Mouse (Mus musculus): ENCODE measurements around the gene Fank1. TPM values are rescaled to one million over a fixed set of nuclear protein-coding genes. Genes with fewer than 3 reads are reported as not detected.

The Fank1 gene
- total RNA-seq, 1 experiment from 2014 or later: not detected

DNA sequence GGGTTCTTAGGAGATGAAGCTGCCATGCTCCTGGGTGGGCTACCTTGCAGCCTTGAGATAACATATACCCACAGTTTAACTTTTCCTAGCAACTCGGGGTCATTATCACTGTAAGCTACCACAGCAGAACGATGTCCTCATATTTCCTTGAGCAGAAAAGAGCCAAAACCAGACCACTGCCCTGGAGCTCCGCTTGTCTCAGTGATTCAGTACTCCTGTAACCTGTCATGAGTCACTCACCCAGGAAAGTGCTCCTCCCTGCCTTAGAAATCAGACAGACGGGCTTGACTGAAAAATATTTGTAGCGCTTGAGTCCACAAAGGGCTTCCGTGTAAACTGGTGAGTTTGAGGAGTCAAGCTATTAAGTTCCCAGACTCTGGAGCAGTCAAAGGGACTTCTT is 14.0 kb upstream of the Fank1 start:
- ATAC-seq (replicated peaks in 1 of 2; ENCODE audit: insufficient read depth in 1 of 2, low FRiP score in 2 of 2, low TSS enrichment in 1 of 2, low read depth in 1 of 2, poor library complexity in 2 of 2, severe bottlenecking in 2 of 2): no peak

GRCm38 (mm10) chr7:133764425-133764824 is 12.2 kb upstream of the Fank1 start:
- ATAC-seq (replicated peaks in 1 of 2; ENCODE audit: insufficient read depth in 1 of 2, low FRiP score in 2 of 2, low TSS enrichment in 1 of 2, low read depth in 1 of 2, poor library complexity in 2 of 2, severe bottlenecking in 2 of 2): no peak

DNA sequence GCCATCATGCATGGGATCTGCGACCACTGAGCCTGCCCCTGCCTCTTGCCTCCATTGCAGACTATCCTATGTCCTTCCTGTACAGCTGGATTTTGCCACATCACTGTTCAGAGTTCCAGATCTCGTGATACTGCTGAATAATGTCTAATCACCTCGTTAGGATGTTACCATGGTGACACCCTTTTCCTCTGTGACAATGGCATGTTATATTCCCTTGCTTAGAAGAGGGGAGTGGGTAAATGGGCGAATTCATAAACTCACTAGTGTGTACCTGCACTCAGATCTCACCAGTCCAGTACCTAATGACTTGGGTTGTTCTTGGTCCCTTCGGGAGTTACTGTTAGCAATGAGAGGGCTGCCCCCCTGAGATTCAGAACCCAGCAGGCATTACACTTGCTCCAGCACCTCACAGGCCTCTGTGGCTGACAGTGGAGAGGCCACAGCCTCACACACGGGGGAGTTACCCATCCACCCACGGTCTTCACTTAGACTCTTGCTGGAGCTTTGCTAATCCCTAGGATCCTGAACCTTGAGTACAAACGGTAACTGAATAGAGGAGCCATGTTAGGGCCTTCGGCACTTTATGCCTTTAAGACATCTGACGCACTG is 11.3 kb upstream of the Fank1 start:
- no peak for ATAC-seq (replicated peaks in 1 of 2; ENCODE audit: insufficient read depth in 1 of 2, low FRiP score in 2 of 2, low TSS enrichment in 1 of 2, low read depth in 1 of 2, poor library complexity in 2 of 2, severe bottlenecking in 2 of 2)

DNA sequence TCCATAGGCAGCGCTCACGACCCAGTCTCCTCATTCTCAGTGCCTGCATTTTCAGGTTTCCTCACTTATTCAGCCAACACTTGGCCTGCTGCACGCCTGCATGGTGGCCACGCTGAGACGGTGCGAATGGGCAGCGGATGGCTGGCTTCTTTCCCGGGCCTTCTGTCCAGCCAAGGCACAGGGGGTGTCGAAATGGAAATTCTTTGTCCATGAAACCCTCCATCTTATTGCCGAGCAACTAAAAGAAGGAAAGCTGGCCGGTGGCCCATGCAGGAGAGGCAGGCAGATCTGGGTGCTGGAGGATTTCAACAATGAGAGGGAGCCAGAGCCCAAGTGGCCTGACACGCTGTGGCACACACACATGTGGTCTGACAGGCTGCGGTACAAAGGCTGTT is 10.8 kb upstream of the Fank1 start:
- ATAC-seq (replicated peaks in 1 of 2; ENCODE audit: insufficient read depth in 1 of 2, low FRiP score in 2 of 2, low TSS enrichment in 1 of 2, low read depth in 1 of 2, poor library complexity in 2 of 2, severe bottlenecking in 2 of 2): no peak

- ATAC-seq (replicated peaks in 1 of 2; ENCODE audit: insufficient read depth in 1 of 2, low FRiP score in 2 of 2, low TSS enrichment in 1 of 2, low read depth in 1 of 2, poor library complexity in 2 of 2, severe bottlenecking in 2 of 2): no peak
These were observed 8.6 kb upstream of the Fank1 start for GRCm38 (mm10) chr7:133768027-133768426.

GRCm38 (mm10) chr7:133768517-133768916 is 8.1 kb upstream of the Fank1 start:
- no peak for ATAC-seq (replicated peaks in 1 of 2; ENCODE audit: insufficient read depth in 1 of 2, low FRiP score in 2 of 2, low TSS enrichment in 1 of 2, low read depth in 1 of 2, poor library complexity in 2 of 2, severe bottlenecking in 2 of 2)

DNA sequence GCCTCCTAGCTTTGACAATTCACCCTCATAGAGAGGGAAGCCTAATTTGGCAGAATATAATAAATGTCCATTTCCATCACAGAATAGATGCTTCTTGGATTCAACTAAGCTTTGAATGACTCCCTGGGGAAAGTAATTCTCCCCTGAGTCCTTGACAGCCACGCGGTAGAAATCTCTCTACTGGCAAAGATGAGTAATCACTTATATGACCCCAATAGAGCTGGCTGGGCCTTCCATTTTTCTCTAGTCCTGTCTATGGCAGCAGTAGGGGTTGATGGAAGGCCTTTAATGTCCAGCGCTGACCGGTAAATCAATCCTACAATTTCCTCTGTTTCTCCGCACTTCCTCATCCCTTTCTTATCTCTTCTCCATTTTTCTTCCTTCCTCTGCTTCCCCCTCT is 1.5 kb upstream of the Fank1 start:
- no peak for ATAC-seq (replicated peaks in 1 of 2; ENCODE audit: insufficient read depth in 1 of 2, low FRiP score in 2 of 2, low TSS enrichment in 1 of 2, low read depth in 1 of 2, poor library complexity in 2 of 2, severe bottlenecking in 2 of 2)

DNA sequence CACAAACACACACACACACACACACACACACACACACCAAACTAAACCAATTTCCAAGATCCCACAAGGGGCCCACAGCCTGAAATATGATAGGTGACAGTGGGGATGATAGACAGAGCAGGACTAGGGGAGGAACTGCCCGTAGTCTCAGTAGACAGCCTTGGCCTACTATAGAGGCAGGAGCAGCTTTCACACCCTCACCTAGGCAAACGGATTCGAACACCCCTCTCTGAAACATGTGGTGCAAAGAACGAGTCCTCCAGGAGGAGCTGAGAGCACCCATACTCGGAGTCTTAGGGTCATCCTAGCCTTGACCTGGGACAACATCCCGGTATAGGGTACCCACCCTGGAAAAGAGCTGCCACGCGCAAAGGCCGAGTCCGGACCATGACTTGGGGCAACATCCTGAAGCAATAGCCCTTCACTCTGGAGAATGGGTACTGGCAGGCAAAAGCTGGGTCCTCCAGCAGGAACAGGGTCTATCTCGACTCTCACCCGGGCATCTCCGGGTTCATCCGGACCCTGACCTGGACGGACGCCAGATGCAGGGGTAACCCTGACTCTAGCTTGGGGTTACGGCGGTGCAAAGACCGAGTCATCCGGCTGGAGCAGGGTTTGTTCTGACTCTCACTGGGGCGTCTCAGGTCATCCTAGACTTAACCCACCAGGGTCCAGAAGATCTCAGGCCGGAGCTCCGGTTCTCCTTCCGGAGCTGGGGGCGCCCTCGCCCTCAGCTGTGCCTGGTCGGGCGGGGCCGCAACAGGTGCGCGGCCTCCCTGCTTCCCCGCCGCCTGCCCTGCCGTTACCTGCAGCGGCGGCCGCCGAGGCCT is 650 bp upstream of the Fank1 start:
- ATAC-seq (replicated peaks in 1 of 2; ENCODE audit: insufficient read depth in 1 of 2, low FRiP score in 2 of 2, low TSS enrichment in 1 of 2, low read depth in 1 of 2, poor library complexity in 2 of 2, severe bottlenecking in 2 of 2): peak; percentile 36 to 43

DNA sequence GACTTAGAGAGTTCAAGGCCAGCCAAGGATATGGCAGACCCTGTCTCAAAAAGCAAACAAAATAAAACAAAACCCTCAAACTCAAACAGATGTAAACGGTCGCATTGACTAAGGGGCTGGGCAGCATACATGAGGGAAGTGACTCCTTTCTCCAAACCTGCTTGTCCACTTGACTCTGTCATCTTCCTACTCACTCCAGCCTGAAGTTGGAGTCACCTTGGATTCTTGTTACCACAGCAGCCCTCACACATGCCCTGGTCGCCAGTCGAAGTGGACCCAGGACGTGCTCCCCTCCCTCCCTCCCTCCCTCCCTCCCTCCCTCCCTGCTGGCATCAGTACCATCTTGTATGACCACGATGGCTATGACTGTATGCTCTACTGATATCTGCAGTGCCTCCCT is 4.9 kb downstream of the Fank1 start:
- no peak for ATAC-seq (replicated peaks in 1 of 2; ENCODE audit: insufficient read depth in 1 of 2, low FRiP score in 2 of 2, low TSS enrichment in 1 of 2, low read depth in 1 of 2, poor library complexity in 2 of 2, severe bottlenecking in 2 of 2)

GRCm38 (mm10) chr7:133781991-133782390 is 5.3 kb downstream of the Fank1 start:
- no peak for ATAC-seq (replicated peaks in 1 of 2; ENCODE audit: insufficient read depth in 1 of 2, low FRiP score in 2 of 2, low TSS enrichment in 1 of 2, low read depth in 1 of 2, poor library complexity in 2 of 2, severe bottlenecking in 2 of 2)

GRCm38 (mm10) chr7:133782717-133783435 is 6.2 kb downstream of the Fank1 start, which contains the start of gene Dhx32:
Dhx32 (minus strand) TSS chr7:133782726.
- peak in 1 of 2 experiments; percentile 56; a peak in 1 of 4 replicates for ATAC-seq (replicated peaks in 1 of 2; ENCODE audit: insufficient read depth in 1 of 2, low FRiP score in 2 of 2, low TSS enrichment in 1 of 2, low read depth in 1 of 2, poor library complexity in 2 of 2, severe bottlenecking in 2 of 2)

DNA sequence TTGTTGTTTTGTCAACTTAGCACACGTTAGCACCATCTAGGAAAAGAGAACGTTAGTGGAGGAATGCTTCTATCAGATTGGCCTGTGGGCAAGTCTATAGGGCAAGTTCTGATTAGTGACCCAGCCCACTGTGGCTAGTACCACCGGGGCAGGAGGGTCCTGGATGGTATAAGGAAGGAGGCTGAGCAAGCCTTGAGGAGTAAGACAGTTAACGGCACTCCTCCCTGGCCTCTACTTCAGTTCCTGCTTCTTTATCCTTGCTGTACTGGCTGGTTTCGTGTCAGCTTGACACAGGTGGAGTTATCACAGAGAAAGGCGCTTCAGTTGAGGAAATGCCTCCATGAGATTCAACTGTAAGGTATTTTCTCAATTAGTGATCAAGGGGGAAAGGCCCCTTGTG is 10.9 kb downstream of the Fank1 start:
- no peak for ATAC-seq (replicated peaks in 1 of 2; ENCODE audit: insufficient read depth in 1 of 2, low FRiP score in 2 of 2, low TSS enrichment in 1 of 2, low read depth in 1 of 2, poor library complexity in 2 of 2, severe bottlenecking in 2 of 2)

DNA sequence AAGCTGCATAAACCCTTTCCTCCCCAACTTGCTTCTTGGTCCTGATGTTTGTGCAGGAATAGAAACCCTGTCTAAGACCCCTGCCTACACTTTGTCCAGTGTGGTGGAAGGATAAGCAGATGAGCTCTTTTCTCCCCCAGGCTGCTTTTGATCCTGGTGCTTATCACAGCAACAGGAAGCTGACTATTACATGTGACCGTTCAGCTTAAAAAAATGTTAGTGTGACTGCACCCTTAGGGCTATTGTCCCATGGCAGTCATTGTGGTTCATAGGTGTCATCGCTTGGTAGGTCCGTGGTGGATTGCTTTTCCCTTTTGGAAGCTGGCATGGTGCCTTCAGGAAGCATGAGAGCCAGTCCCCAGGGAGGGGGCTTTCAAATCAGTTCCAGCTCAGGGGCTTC is 11.5 kb downstream of the Fank1 start:
- no peak for ATAC-seq (replicated peaks in 1 of 2; ENCODE audit: insufficient read depth in 1 of 2, low FRiP score in 2 of 2, low TSS enrichment in 1 of 2, low read depth in 1 of 2, poor library complexity in 2 of 2, severe bottlenecking in 2 of 2)

DNA sequence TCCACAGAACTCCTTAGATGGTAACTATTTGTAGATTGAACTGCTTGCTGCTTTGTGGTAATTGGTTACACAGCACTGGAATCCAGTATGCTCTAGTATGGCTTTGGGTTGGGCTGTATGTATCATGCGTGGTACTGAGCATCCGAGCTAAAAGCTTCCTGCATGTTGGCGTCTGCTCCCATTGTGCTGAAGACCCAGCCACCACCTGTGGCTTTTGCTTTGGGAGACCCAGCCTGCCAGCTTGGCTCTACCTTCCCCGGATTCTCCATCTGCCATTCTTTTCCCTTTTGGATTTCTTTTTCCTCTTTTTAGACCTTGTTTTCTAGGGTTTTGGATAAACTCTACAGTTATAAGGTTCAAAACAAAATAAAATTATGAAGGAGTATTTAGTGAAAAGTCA is 13.5 kb downstream of the Fank1 start:
- no peak for ATAC-seq (replicated peaks in 1 of 2; ENCODE audit: insufficient read depth in 1 of 2, low FRiP score in 2 of 2, low TSS enrichment in 1 of 2, low read depth in 1 of 2, poor library complexity in 2 of 2, severe bottlenecking in 2 of 2)

DNA sequence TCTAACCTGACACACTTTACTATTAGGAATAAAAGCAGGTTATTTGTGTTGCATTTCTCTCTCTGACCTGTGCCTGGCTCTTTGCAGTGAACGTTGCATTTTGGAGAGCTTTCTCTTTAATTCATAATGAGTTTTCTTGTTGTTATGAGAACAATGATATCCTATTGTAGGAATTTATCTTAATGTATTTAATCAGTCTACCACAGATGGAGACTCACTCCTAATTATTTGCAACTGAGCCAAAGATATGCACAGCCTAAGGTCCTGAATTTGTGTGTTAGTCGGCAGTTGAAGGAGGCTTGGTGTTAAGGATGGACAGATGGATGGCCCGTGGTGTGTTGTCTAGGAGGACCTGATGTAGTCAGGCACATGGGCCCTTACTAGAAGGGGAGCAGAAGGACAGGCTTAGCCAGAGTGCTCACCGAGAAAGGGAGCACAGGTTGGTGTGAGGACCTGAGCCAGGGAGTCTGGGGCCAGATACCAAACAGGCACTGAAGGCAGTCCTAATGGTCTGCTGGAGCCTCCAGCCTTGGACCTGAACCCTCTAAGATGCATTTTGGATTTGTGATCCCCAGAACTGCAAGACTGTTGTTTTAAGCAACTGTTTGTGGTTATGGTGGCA is 14.1 kb downstream of the Fank1 start:
- no peak for ATAC-seq (replicated peaks in 1 of 2; ENCODE audit: insufficient read depth in 1 of 2, low FRiP score in 2 of 2, low TSS enrichment in 1 of 2, low read depth in 1 of 2, poor library complexity in 2 of 2, severe bottlenecking in 2 of 2)

GRCm38 (mm10) chr7:133792771-133793170 is 16.1 kb downstream of the Fank1 start:
- ATAC-seq (replicated peaks in 1 of 2; ENCODE audit: insufficient read depth in 1 of 2, low FRiP score in 2 of 2, low TSS enrichment in 1 of 2, low read depth in 1 of 2, poor library complexity in 2 of 2, severe bottlenecking in 2 of 2): no peak

DNA sequence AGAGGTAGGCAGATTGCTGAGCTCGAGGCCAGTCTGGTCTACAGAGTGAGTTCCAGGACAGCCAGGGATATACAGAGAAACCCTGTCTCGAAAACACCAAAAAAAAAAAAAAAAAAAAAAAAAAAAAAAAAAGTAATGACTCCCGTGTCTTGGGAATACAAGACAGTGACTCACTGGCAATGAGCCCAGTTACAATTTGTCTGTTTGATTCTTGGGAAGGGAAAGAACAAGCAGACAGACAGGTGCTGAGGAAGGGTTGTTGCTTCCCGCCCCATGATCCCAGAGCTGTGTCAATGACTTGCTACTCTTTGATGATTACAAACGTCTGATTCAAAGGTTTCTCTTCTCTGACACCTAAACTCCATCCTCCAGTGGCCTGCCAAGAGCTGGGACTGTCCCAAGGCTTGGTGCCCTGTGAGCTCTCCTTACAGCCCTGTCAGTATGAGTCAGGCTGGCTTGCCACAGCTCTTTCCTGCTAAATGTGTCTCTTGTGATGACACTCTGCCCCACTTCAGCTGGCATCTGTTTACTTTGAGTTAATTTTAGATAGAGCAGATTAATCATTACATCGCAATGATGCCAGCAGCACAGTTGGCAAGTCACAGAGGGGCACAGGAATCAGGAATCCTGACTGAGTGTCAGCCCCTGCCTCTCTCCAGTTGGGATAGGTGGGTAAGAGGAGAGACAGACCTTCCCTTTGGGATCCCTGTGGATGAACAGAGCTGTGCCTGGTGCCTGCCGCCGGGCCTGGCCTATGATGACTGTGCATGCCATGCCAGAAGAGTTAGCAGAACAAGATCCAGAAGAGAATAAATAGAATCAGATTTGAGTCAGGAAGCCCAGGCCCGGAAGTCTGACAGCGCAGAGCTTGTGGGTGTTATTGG is 16.8 kb downstream of the Fank1 start:
- no peak for ATAC-seq (replicated peaks in 1 of 2; ENCODE audit: insufficient read depth in 1 of 2, low FRiP score in 2 of 2, low TSS enrichment in 1 of 2, low read depth in 1 of 2, poor library complexity in 2 of 2, severe bottlenecking in 2 of 2)

Data from hematopoietic stem cell, adult 5-6 weeks (primary cell).